In genomic region chr16:94354450-94354849, GRCm38 (mm10) we compare ENCODE assay signal across 9 mouse cellular contexts. TPM values are rescaled to one million over a fixed set of nuclear protein-coding genes. Genes with fewer than 3 reads are reported as not detected.
DNase-seq lines count a peak whose midpoint lies in the region; ATAC-seq and TF ChIP-seq lines count a peak whose summit lies in the region.
"Had no signal": no experiment of that assay in that cellular context is flagged by ENCODE, and none has a peak within 500 bp of the region (broad histone marks: within the 10 kb centered on the region; RNA-seq: fewer than 3 reads in every experiment).

No protein-coding gene starts in this region.

- no peaks in the 10 kb centered on the region for H3K27me3 ChIP-seq in kidney, adult 2 months (replicated peaks; ENCODE audit: control insufficient read depth, insufficient read depth, low read length)
- no peaks in the 10 kb centered on the region for H3K27me3 ChIP-seq in limb, embryonic 14.5 days (ENCODE audit: control insufficient read depth, insufficient read depth, low read length)

- H3K27ac ChIP-seq in kidney, adult 2 months (ENCODE audit: insufficient read depth, low read depth, low read length), result no peak overlapping the region
- no peak overlapping the region for H3K27ac ChIP-seq in limb, embryonic 14.5 days (replicated peaks; ENCODE audit: low read depth, low read length)

- WGBS in kidney, adult 2 months, result 24% methylated on average over 9 of the region's 9 CpGs
- WGBS in limb, embryonic 14.5 days, result 27% methylated on average over 9 of the region's 9 CpGs

- no peak overlapping the region for H3K4me3 ChIP-seq in kidney, adult 2 months (ENCODE audit: insufficient read depth, low read depth, low read length)
- no peak overlapping the region for H3K4me3 ChIP-seq in limb, embryonic 14.5 days (replicated peaks; ENCODE audit: low read length)

- no peaks in the 10 kb centered on the region; the same call in 1 of the 2 replicates for H3K4me1 ChIP-seq in kidney, adult 2 months (ENCODE audit: control insufficient read depth, insufficient read depth, low read length)
- no peaks in the 10 kb centered on the region for H3K4me1 ChIP-seq in limb, embryonic 14.5 days (ENCODE audit: control insufficient read depth, insufficient read depth, low read length)

- no peak overlapping the region for H3K4me2 ChIP-seq in limb, embryonic 14.5 days (replicated peaks; ENCODE audit: low read depth, low read length, severe bottlenecking)

- TF ChIP-seq CTCF in kidney, adult 2 months (conservative IDR thresholded peaks at IDR 0.05; ENCODE audit: insufficient read depth, insufficient read length, low read depth, low read length), result no peak

- DNase-seq in kidney, adult 2 months, result peak; percentile 15
- no peak for DNase-seq in kidney, adult 18-20 months
- peak; percentile 76 for DNase-seq in CD4-positive helper T cell, adult 2 months (ENCODE audit: low read depth, low spot score)
- peak; percentile 54 for DNase-seq in embryo, embryonic 10 days (ENCODE audit: low spot score)
- no peak for DNase-seq in limb, embryonic 14.5 days (ENCODE audit: low spot score)
- no peak for DNase-seq in ovary, postnatal 36 days (ENCODE audit: low spot score)
- no peak for DNase-seq in adrenal gland, adult 2 months
- DNase-seq in adrenal gland, adult 18-20 months (ENCODE audit: low spot score in 2 of 2), result no peak

- no peaks in the 10 kb centered on the region for H3K9me3 ChIP-seq in limb, embryonic 14.5 days (ENCODE audit: control insufficient read depth, low read length)

- no peak for TF ChIP-seq POLR2A in kidney, adult 2 months (IDR thresholded peaks at IDR 0.05; ENCODE audit: low read depth, low read length)
- TF ChIP-seq POLR2A in limb, embryonic 14.5 days (IDR thresholded peaks at IDR 0.05; ENCODE audit: borderline replicate concordance, extremely low read depth, insufficient read depth, insufficient read length), result no peak

- no peak overlapping the region for H3K9ac ChIP-seq in limb, embryonic 14.5 days (ENCODE audit: low read depth, low read length, severe bottlenecking)

- ATAC-seq in limb, embryonic 14.5 days (ENCODE audit: low FRiP score, low read depth), result peak; percentile 50; the same call in 1 of the 2 replicates

- no peaks in the 10 kb centered on the region for H3K36me3 ChIP-seq in kidney, adult 2 months (ENCODE audit: control insufficient read depth, insufficient read depth, low read length)
- no peaks in the 10 kb centered on the region for H3K36me3 ChIP-seq in limb, embryonic 14.5 days (ENCODE audit: control insufficient read depth, insufficient read depth, low read length)

RNA-seq across cellular contexts. Expression of gene Ttc3, which starts 16.0 kb away (rescaled TPM):
- polyA plus RNA-seq in kidney, adult 2 months (2012; rRNA removed), result 22.2 and 24.3 TPM in 2 replicates
- 113 and 123 TPM in 2 replicates for polyA plus RNA-seq in limb, embryonic 14.5 days (2012; rRNA removed)
- polyA plus RNA-seq in limb, embryonic 14.5 days (2014; fragmentation: Nextera tagmentation; extraction: Ambion mirVana), result 294 and 297 TPM in 2 replicates
- total RNA-seq in adrenal gland, adult 2 months (2021), result 10 to 100 TPM; 88.2 to 98.1 TPM
- 32.0 and 32.1 TPM in 2 replicates for polyA plus RNA-seq in adrenal gland, adult 2 months (2012; rRNA removed)
- total RNA-seq in adrenal gland, adult 18-20 months (2021), result 100 to 1,000 TPM in 1 of 2 experiments, 10 to 100 TPM in 1; 93.2 to 101 TPM

RNA-seq across cellular contexts. Expression of gene Pigp, which starts 17.2 kb away (rescaled TPM):
- polyA plus RNA-seq in kidney, adult 2 months (2012; rRNA removed), result 32.0 and 37.7 TPM in 2 replicates
- 75.3 and 83.2 TPM in 2 replicates for polyA plus RNA-seq in limb, embryonic 14.5 days (2012; rRNA removed)
- 86.3 and 101 TPM in 2 replicates for polyA plus RNA-seq in limb, embryonic 14.5 days (2014; fragmentation: Nextera tagmentation; extraction: Ambion mirVana)
- total RNA-seq in adrenal gland, adult 2 months (2021), result 10 to 100 TPM; 87.0 to 94.7 TPM
- polyA plus RNA-seq in adrenal gland, adult 2 months (2012; rRNA removed), result 42.1 and 47.7 TPM in 2 replicates
- total RNA-seq in adrenal gland, adult 18-20 months (2021), result 10 to 100 TPM; 65.4 to 95.0 TPM

RNA-seq across cellular contexts. Expression of gene Ripply3, which starts 26.2 kb away (rescaled TPM):
- 4.6 and 5.3 TPM in 2 replicates for polyA plus RNA-seq in kidney, adult 2 months (2012; rRNA removed)
- polyA plus RNA-seq in limb, embryonic 14.5 days (2012; rRNA removed), result 2.3 and 2.9 TPM in 2 replicates
- 5.2 TPM in 2 replicates for polyA plus RNA-seq in limb, embryonic 14.5 days (2014; fragmentation: Nextera tagmentation; extraction: Ambion mirVana)
- 1 to 10 TPM; 4.1 to 7.5 TPM for total RNA-seq in adrenal gland, adult 2 months (2021)
- polyA plus RNA-seq in adrenal gland, adult 2 months (2012; rRNA removed), result 2.4 and 3.0 TPM in 2 replicates
- 1 to 10 TPM; 5.1 to 5.3 TPM for total RNA-seq in adrenal gland, adult 18-20 months (2021)
- total RNA-seq: layer of hippocampus, postnatal 36 days had no signal

RNA-seq across cellular contexts. Expression of gene Hlcs, which starts 41.1 kb away (rescaled TPM):
- polyA plus RNA-seq in kidney, adult 2 months (2012; rRNA removed), result 6.9 and 8.1 TPM in 2 replicates
- 6.1 and 7.1 TPM in 2 replicates for polyA plus RNA-seq in limb, embryonic 14.5 days (2012; rRNA removed)
- 6.3 and 6.4 TPM in 2 replicates for polyA plus RNA-seq in limb, embryonic 14.5 days (2014; fragmentation: Nextera tagmentation; extraction: Ambion mirVana)
- total RNA-seq in adrenal gland, adult 2 months (2021), result 10 to 100 TPM; 15.0 to 16.6 TPM
- polyA plus RNA-seq in adrenal gland, adult 2 months (2012; rRNA removed), result 10.3 and 10.4 TPM in 2 replicates
- total RNA-seq in adrenal gland, adult 18-20 months (2021), result 10 to 100 TPM; 14.8 to 16.5 TPM

Comparison
In these comparisons a context has a peak if more than half of its experiments do, and no peak if none do; other contexts are left out.
1. DNase-seq: peak in kidney, adult 2 months (single experiment), CD4-positive helper T cell, adult 2 months (single experiment) and embryo, embryonic 10 days (single experiment); none in kidney, adult 18-20 months (single experiment), limb, embryonic 14.5 days (single experiment), ovary, postnatal 36 days (single experiment), adrenal gland, adult 2 months (single experiment) and adrenal gland, adult 18-20 months (0 of 2).